Mouse (Mus musculus): ENCODE data around the gene Qpctl. TPM values are rescaled to one million over a fixed set of nuclear protein-coding genes. Genes with fewer than 3 reads are reported as not detected.

Qpctl gene
- polyA plus RNA-seq, 1 experiment from 2014 or later: 10.5 TPM

- 81% methylated on average over 3 of the region's 3 CpGs for WGBS
- ATAC-seq: no peak
- Histone ChIP-seq H3K36me3 (ENCODE audit: control insufficient read depth, insufficient read depth, low read length) (no peaks in the 10 kb centered on the region), H3K9me3 (ENCODE audit: control insufficient read depth, low read length) (peaks cover 6% of the 10 kb centered on the region; the same call in 1 of the 2 replicates), H3K4me2 (ENCODE audit: low read depth, low read length) (no peak overlapping the region), H3K4me3 (ENCODE audit: low read length) (no peak overlapping the region), H3K9ac (ENCODE audit: low read depth, low read length) (no peak overlapping the region), H3K4me1 (ENCODE audit: control insufficient read depth, insufficient read depth, low read length) (peaks cover 30% of the 10 kb centered on the region), H3K27ac (ENCODE audit: low read length) (no peak overlapping the region), H3K27me3 (replicated peaks; ENCODE audit: control insufficient read depth, insufficient read depth, low read length) (0 out of 2 replicates have a peak, but pooled peaks cover 2% of the 10 kb centered on the region)
These were observed 17.9 kb upstream of the Qpctl start for GRCm38 (mm10) chr7:19166990-19167389.

GRCm38 (mm10) chr7:19165656-19166423, 16.7 kb upstream of the Qpctl start, which contains the start of gene Gipr:
Gene Gipr, minus strand, starts transcription at chr7:19166127.
- Histone ChIP-seq H3K36me3 (ENCODE audit: control insufficient read depth, insufficient read depth, low read length) (no peaks in the 10 kb centered on the region), H3K27me3 (replicated peaks; ENCODE audit: control insufficient read depth, insufficient read depth, low read length) (0 out of 2 replicates have a peak, but pooled peaks cover 2% of the 10 kb centered on the region), H3K4me1 (ENCODE audit: control insufficient read depth, insufficient read depth, low read length) (peaks cover 30% of the 10 kb centered on the region), H3K4me3 (ENCODE audit: low read length) (0 out of 2 replicates have a peak within 1 kb of the TSS, but pooled peaks have one; percentile 13), H3K9me3 (ENCODE audit: control insufficient read depth, low read length) (peaks cover 6% of the 10 kb centered on the region; the same call in 1 of the 2 replicates), H3K4me2 (ENCODE audit: low read depth, low read length) (peak within 1 kb of the TSS; percentile 40), H3K27ac (ENCODE audit: low read length) (no peak within 1 kb of the TSS), H3K9ac (ENCODE audit: low read depth, low read length) (no peak within 1 kb of the TSS)
- WGBS: 11% methylated on average over 14 of the region's 14 CpGs
- ATAC-seq: peak; percentile 28

GRCm38 (mm10) chr7:19164978-19165377, 15.9 kb upstream of the Qpctl start:
- no peak overlapping the region for H3K9ac ChIP-seq (ENCODE audit: low read depth, low read length)
- peaks cover 2% of the 10 kb centered on the region; the same call in 1 of the 2 replicates for H3K27me3 ChIP-seq (replicated peaks; ENCODE audit: control insufficient read depth, insufficient read depth, low read length)
- peak overlapping the region; percentile 40 for H3K4me2 ChIP-seq (ENCODE audit: low read depth, low read length)
- H3K36me3 ChIP-seq (ENCODE audit: control insufficient read depth, insufficient read depth, low read length): no peaks in the 10 kb centered on the region
- 2% methylated on average over 13 of the region's 13 CpGs for WGBS
- peak overlapping the region; percentile 13; the same call in 1 of the 2 replicates for H3K4me3 ChIP-seq (ENCODE audit: low read length)
- peaks cover 6% of the 10 kb centered on the region; the same call in 1 of the 2 replicates for H3K9me3 ChIP-seq (ENCODE audit: control insufficient read depth, low read length)
- ATAC-seq: peak; percentile 52
- no peak overlapping the region for H3K27ac ChIP-seq (ENCODE audit: low read length)
- H3K4me1 ChIP-seq (ENCODE audit: control insufficient read depth, insufficient read depth, low read length): peaks cover 35% of the 10 kb centered on the region

- Histone ChIP-seq H3K4me1 (ENCODE audit: control insufficient read depth, insufficient read depth, low read length) (peaks cover 39% of the 10 kb centered on the region), H3K4me3 (ENCODE audit: low read length) (peak overlapping the region; percentile 13), H3K36me3 (ENCODE audit: control insufficient read depth, insufficient read depth, low read length) (no peaks in the 10 kb centered on the region), H3K27ac (ENCODE audit: low read length) (0 out of 2 replicates have a peak overlapping the region, but pooled peaks have one; percentile 24), H3K27me3 (replicated peaks; ENCODE audit: control insufficient read depth, insufficient read depth, low read length) (peaks cover 2% of the 10 kb centered on the region; the same call in 1 of the 2 replicates), H3K4me2 (ENCODE audit: low read depth, low read length) (peak overlapping the region; percentile 40), H3K9ac (ENCODE audit: low read depth, low read length) (peak overlapping the region; percentile 40; the same call in 1 of the 2 replicates), H3K9me3 (ENCODE audit: control insufficient read depth, low read length) (peaks cover 6% of the 10 kb centered on the region; the same call in 1 of the 2 replicates)
- WGBS: under 1% methylated on average over 6 of the region's 6 CpGs
- ATAC-seq: peak; percentile 58
These were observed 15.1 kb upstream of the Qpctl start for GRCm38 (mm10) chr7:19164189-19164588.

GRCm38 (mm10) chr7:19163752-19164151, 14.7 kb upstream of the Qpctl start:
- no peaks in the 10 kb centered on the region for H3K36me3 ChIP-seq (ENCODE audit: control insufficient read depth, insufficient read depth, low read length)
- peaks cover 2% of the 10 kb centered on the region; the same call in 1 of the 2 replicates for H3K27me3 ChIP-seq (replicated peaks; ENCODE audit: control insufficient read depth, insufficient read depth, low read length)
- peaks cover 39% of the 10 kb centered on the region for H3K4me1 ChIP-seq (ENCODE audit: control insufficient read depth, insufficient read depth, low read length)
- 0 out of 2 replicates have a peak overlapping the region, but pooled peaks have one; percentile 24 for H3K27ac ChIP-seq (ENCODE audit: low read length)
- H3K9ac ChIP-seq (ENCODE audit: low read depth, low read length): no peak overlapping the region
- WGBS: 20% methylated on average over 12 of the region's 12 CpGs
- H3K4me2 ChIP-seq (ENCODE audit: low read depth, low read length): peak overlapping the region; percentile 40
- peaks cover 6% of the 10 kb centered on the region; the same call in 1 of the 2 replicates for H3K9me3 ChIP-seq (ENCODE audit: control insufficient read depth, low read length)
- H3K4me3 ChIP-seq (ENCODE audit: low read length): no peak overlapping the region
- peak; percentile 48 for ATAC-seq

GRCm38 (mm10) chr7:19162928-19163327, 13.8 kb upstream of the Qpctl start:
- 86% methylated on average over 7 of the region's 7 CpGs for WGBS
- Histone ChIP-seq H3K9ac (ENCODE audit: low read depth, low read length) (no peak overlapping the region), H3K36me3 (ENCODE audit: control insufficient read depth, insufficient read depth, low read length) (no peaks in the 10 kb centered on the region), H3K4me1 (ENCODE audit: control insufficient read depth, insufficient read depth, low read length) (peaks cover 39% of the 10 kb centered on the region), H3K9me3 (ENCODE audit: control insufficient read depth, low read length) (peaks cover 6% of the 10 kb centered on the region; the same call in 1 of the 2 replicates), H3K27me3 (replicated peaks; ENCODE audit: control insufficient read depth, insufficient read depth, low read length) (peaks cover 2% of the 10 kb centered on the region; the same call in 1 of the 2 replicates), H3K27ac (ENCODE audit: low read length) (no peak overlapping the region), H3K4me3 (ENCODE audit: low read length) (no peak overlapping the region), H3K4me2 (ENCODE audit: low read depth, low read length) (no peak overlapping the region)
- ATAC-seq: no peak

- H3K4me3 ChIP-seq (ENCODE audit: low read length): peak overlapping the region; percentile 54
- H3K9ac ChIP-seq (ENCODE audit: low read depth, low read length): peak overlapping the region; percentile 69
- ATAC-seq: peak; percentile 40
- no peak overlapping the region for H3K27ac ChIP-seq (ENCODE audit: low read length)
- H3K27me3 ChIP-seq (replicated peaks; ENCODE audit: control insufficient read depth, insufficient read depth, low read length): peaks cover 2% of the 10 kb centered on the region; the same call in 1 of the 2 replicates
- H3K36me3 ChIP-seq (ENCODE audit: control insufficient read depth, insufficient read depth, low read length): no peaks in the 10 kb centered on the region
- peaks cover 48% of the 10 kb centered on the region for H3K4me1 ChIP-seq (ENCODE audit: control insufficient read depth, insufficient read depth, low read length)
- H3K4me2 ChIP-seq (ENCODE audit: low read depth, low read length): peak overlapping the region; percentile 94
- WGBS: under 1% methylated on average over 20 of the region's 20 CpGs
- H3K9me3 ChIP-seq (ENCODE audit: control insufficient read depth, low read length): no peaks in the 10 kb centered on the region
These were observed 11.0 kb upstream of the Qpctl start for GRCm38 (mm10) chr7:19160115-19160514.

- H3K4me3 ChIP-seq (ENCODE audit: low read length): peak overlapping the region; percentile 54
These were observed 10.3 kb upstream of the Qpctl start for GRCm38 (mm10) chr7:19159411-19159810.

GRCm38 (mm10) chr7:19158601-19159000, 9.5 kb upstream of the Qpctl start:
- Histone ChIP-seq H3K4me3 (ENCODE audit: low read length) (no peak overlapping the region), H3K4me2 (ENCODE audit: low read depth, low read length) (no peak overlapping the region), H3K4me1 (ENCODE audit: control insufficient read depth, insufficient read depth, low read length) (peaks cover 34% of the 10 kb centered on the region), H3K27ac (ENCODE audit: low read length) (no peak overlapping the region), H3K9me3 (ENCODE audit: control insufficient read depth, low read length) (no peaks in the 10 kb centered on the region), H3K36me3 (ENCODE audit: control insufficient read depth, insufficient read depth, low read length) (no peaks in the 10 kb centered on the region), H3K9ac (ENCODE audit: low read depth, low read length) (no peak overlapping the region), H3K27me3 (replicated peaks; ENCODE audit: control insufficient read depth, insufficient read depth, low read length) (peaks cover 2% of the 10 kb centered on the region; the same call in 1 of the 2 replicates)
- 64% methylated on average over 11 of the region's 11 CpGs for WGBS
- ATAC-seq: no peak

More at GRCm38 (mm10) chr7:19159411-19159810, 10.3 kb upstream of the Qpctl start:
- H3K36me3 ChIP-seq (ENCODE audit: control insufficient read depth, insufficient read depth, low read length): no peaks in the 10 kb centered on the region
- 11% methylated on average over 18 of the region's 18 CpGs for WGBS
- peak overlapping the region; percentile 51 for H3K9ac ChIP-seq (ENCODE audit: low read depth, low read length)
- no peak for ATAC-seq
- H3K27ac ChIP-seq (ENCODE audit: low read length): no peak overlapping the region
- H3K4me1 ChIP-seq (ENCODE audit: control insufficient read depth, insufficient read depth, low read length): peaks cover 42% of the 10 kb centered on the region
- H3K9me3 ChIP-seq (ENCODE audit: control insufficient read depth, low read length): no peaks in the 10 kb centered on the region
- peak overlapping the region; percentile 94 for H3K4me2 ChIP-seq (ENCODE audit: low read depth, low read length)
- peaks cover 2% of the 10 kb centered on the region; the same call in 1 of the 2 replicates for H3K27me3 ChIP-seq (replicated peaks; ENCODE audit: control insufficient read depth, insufficient read depth, low read length)

All from intestine, embryonic 16.5 days (tissue).